Mouse (Mus musculus): ENCODE results near the gene Polr2j.
"Not testable (repeated sequence)": the region's sequence is repeated elsewhere in the genome, so short reads cannot be mapped to it uniquely, and the experiment has no call there.

Gene Polr2j

DNA sequence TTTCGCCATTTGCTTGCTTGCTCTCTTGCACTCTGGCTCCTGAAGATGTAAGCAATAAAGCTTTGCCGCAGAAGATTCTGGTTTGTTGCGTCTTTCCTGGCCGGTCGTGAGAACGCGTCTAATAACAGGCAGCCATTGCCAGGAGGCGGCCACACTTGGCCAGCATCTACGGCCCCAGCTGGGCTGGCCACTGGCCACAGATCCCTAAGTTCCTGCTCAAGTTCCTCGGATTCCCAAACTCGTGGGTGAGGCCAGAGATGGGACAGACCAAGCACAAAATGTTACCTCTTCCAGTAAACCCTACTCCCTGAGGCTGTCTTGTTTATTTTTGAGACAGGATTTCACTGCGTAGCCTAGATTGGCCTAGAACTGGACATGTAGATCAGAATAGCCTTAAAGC is 43.7 kb downstream of the Polr2j start:
- CTCF ChIA-PET = not testable (repeated sequence)

GRCm38 (mm10) chr5:136163807-136164474 is 47.5 kb downstream of the Polr2j start:
- CTCF ChIA-PET = no interaction called here

DNA sequence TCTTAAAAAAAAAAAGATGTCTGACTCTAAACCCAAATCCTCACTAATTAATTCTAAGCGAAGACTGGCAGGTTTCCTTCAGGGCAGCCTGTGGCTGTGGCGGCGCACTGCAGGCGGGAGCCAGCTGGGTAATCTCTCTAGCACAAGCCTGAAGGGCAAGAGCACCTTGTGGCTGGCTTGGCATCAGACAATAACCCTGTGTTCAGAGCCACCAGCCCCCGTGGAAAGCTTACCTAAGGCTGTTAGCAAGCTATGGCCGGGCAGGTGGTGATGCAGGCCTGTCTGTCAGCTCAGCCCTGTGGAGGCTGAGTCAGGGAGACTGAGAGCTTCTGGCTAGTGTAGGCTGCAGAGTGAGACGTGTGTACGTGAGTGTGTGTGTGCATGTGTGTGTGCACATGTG is 48.8 kb downstream of the Polr2j start:
- CTCF ChIA-PET = no interaction called here

DNA sequence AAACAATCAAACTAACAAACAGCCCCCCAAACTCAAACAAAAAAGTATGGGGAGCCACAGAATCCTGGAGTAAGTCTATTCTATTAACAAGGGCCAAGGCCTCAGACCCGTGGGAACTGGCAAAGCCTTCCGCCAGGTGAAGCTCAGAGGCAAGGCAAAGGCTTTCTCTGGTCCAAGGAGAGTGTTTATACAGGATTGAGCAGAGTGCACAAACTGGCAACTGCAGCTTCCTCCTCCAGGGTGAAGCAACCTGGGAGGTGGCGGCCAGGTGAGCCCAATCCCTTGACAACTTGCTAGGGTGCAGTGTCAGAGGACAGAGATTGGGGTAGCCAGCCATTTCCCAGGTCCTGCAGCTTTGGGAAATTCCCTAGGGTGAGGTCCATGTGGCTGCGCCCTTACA is 50.9 kb downstream of the Polr2j start:
- CTCF ChIA-PET = interaction anchor here (0.5 kb wide), 1 partner anchor 287 kb away, joined by 7 read pairs; no protein-coding TSS in a partner anchor

DNA sequence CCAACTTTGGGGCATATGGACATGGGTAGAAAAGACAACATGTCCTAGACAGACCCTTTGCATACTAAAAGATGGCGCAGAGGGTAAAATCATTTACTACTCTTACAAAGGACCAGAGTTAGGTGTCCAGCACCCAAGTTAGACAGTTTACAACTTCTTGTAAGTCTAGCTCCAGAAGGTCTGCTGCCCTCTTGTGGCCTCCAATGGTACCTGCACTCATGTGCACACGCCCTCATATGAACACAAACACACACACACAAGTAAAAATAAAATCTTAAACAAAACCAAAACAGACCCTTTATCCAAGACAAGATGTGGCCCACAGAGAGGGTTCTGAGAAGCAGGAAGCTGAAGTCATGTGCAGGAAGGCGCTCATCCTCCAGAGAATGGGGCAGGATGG is 51.6 kb downstream of the Polr2j start:
- CTCF ChIA-PET = interaction anchor here (0.6 kb wide), 1 partner anchor 186 kb away, joined by 6 read pairs; no protein-coding TSS in a partner anchor

- CTCF ChIA-PET = interaction anchor here (0.6 to 0.7 kb wide), 2 partner anchors 12 to 612 kb away, joined by 3 read pairs; no protein-coding TSS in a partner anchor
Measured at GRCm38 (mm10) chr5:136169626-136170511, 53.4 kb downstream of the Polr2j start.

GRCm38 (mm10) chr5:136170512-136171362 is 54.3 kb downstream of the Polr2j start, which contains the start of gene Orai2:
Orai2 (minus strand) TSS chr5:136170713.
- CTCF ChIA-PET = interaction anchor here (0.7 kb wide), 1 partner anchor 11 kb away, joined by 3 read pairs; no protein-coding TSS in a partner anchor

- CTCF ChIA-PET = no interaction called here
Measured at GRCm38 (mm10) chr5:136171363-136172341, 55.2 kb downstream of the Polr2j start.

All from spleen, embryonic (tissue).